Mouse (Mus musculus): ENCODE measurements around the gene Trpc5.

GRCm38 (mm10) chrX:144688142-144688206, at the start of gene Trpc5:
- TF ChIP-seq CTCF (IDR thresholded peaks at IDR 0.05; ENCODE audit: borderline replicate concordance, insufficient read depth, low read length) (no peak), POLR2A (IDR thresholded peaks at IDR 0.05; ENCODE audit: low read depth, low read length) (no peak)
